Mouse (Mus musculus) ES-Bruce4 (cell line): ENCODE data around the gene Cblb.

Source experiments
- CTCF ChIP-seq: IDR thresholded peaks from one replicate; pipeline ENCODE4 v1.8.1; 2011; ENCODE audit warnings: low read depth, low read length
- POLR2A ChIP-seq: IDR thresholded peaks from one replicate; pipeline ENCODE4 v1.8.1; 2011; ENCODE audit warnings: low read length; ENCODE audit not compliant: insufficient read depth

DNA sequence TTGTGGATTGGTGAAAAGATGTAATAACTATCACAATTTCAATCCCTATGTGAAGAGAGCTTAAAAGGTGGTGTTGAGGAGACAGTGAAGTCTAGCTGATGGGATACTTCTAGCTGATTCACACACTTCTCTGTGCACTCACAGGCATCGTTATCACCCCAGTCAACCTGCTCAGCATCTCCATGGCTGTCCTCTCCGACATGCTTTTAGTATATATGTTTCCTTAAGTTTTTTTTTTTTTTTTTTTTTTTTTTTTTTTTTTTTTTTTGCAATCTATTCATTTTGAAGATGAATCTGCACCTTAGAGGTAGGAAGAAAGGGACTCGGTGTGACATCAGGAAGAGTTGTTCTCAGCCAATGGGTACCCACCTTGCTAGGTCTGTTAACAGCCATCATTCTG, 112.8 kb downstream of the Cblb start:
- TF ChIP-seq CTCF (no peak), POLR2A (no peak)
